Mouse (Mus musculus) erythroblast, embryonic 14.5 days (primary cell): ENCODE measurements around the gene Jmjd1c.

Experiments
- GATA1 ChIP-seq: IDR thresholded peaks from 2 replicates; pipeline ENCODE4 v1.6.1; 2012; ENCODE audit warnings: low read length, inconsistent platforms, mixed read lengths
- TAL1 ChIP-seq: IDR thresholded peaks from 3 replicates; pipeline ENCODE4 v1.6.1; 2012; ENCODE audit warnings: low read length, inconsistent platforms, mixed read lengths

DNA sequence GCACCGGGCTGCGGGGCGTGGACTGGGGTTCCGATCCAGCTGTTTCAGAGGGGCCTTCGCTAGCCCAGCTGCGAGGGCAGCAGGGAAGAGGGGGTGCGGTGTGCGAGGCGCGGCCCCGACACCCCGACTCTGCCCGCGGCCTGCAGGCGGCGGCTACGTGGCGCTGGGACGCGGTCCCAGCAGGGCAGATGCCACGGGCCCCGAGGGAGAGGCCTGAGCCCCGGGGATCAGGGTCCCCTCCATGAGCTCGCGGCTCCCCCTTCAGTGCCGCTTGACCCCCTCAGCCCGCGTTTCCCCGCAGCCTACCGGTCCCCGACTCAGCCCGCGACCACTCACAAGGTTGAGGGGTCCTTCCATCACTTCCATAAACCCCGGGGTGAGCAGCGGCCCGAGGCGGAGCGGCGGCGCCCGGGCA is 188.8 kb downstream of the Jmjd1c start:
- no peak for TF ChIP-seq GATA1
- no peak for TF ChIP-seq TAL1
